Mouse (Mus musculus) cortical plate, adult 2 months (tissue): ENCODE data around the gene Cytl1.

ENCODE experiments used
- CTCF ChIP-seq: fragments of 200-500 bp; IDR thresholded peaks from 2 replicates; pipeline ENCODE4 v1.5.1; 2011; ENCODE audit warnings: mild to moderate bottlenecking, control low read depth, low read length; ENCODE audit not compliant: insufficient read depth; ENCODE audit errors: extremely low read depth
- POLR2A ChIP-seq: fragments of 200-500 bp; IDR thresholded peaks from 2 replicates; pipeline ENCODE4 v1.6.1; 2011; ENCODE audit warnings: mild to moderate bottlenecking, low read length, control low read depth; ENCODE audit not compliant: insufficient read depth; ENCODE audit errors: extremely low read depth

GRCm38 (mm10) chr5:37717384-37717963 is 17.8 kb upstream of the Cytl1 start:
- TF ChIP-seq POLR2A (no peak), CTCF (peak; percentile 51)
